Mouse (Mus musculus): ENCODE data around the gene Fam160b1. TPM values are rescaled to one million over a fixed set of nuclear protein-coding genes. Genes with fewer than 3 reads are reported as not detected.
A peak's percentile ranks its signal among the peaks of the same experiment; 100 is the strongest.

Fam160b1 gene
- total RNA-seq, 2 experiments from 2014 or later: 18.4 to 28.7 TPM

GRCm38 (mm10) chr19:57364942-57365673 is 4.6 kb downstream of the Fam160b1 start:
- ATAC-seq (ENCODE audit: poor library complexity, severe bottlenecking): no peak

GRCm38 (mm10) chr19:57366007-57366406 is 5.5 kb downstream of the Fam160b1 start:
- ATAC-seq (ENCODE audit: poor library complexity, severe bottlenecking): no peak

- peak; percentile 53 for ATAC-seq (ENCODE audit: poor library complexity, severe bottlenecking)
These were observed 6.1 kb downstream of the Fam160b1 start for GRCm38 (mm10) chr19:57366626-57367025.

GRCm38 (mm10) chr19:57367201-57367600 is 6.7 kb downstream of the Fam160b1 start:
- peak; percentile 88 for ATAC-seq (ENCODE audit: poor library complexity, severe bottlenecking)

- no peak for ATAC-seq (ENCODE audit: poor library complexity, severe bottlenecking)
These were observed 7.4 kb downstream of the Fam160b1 start for GRCm38 (mm10) chr19:57367849-57368387.

GRCm38 (mm10) chr19:57373276-57373811 is 12.9 kb downstream of the Fam160b1 start:
- no peak for ATAC-seq (ENCODE audit: poor library complexity, severe bottlenecking)

GRCm38 (mm10) chr19:57375161-57375560 is 14.7 kb downstream of the Fam160b1 start:
- no peak for ATAC-seq (ENCODE audit: poor library complexity, severe bottlenecking)

GRCm38 (mm10) chr19:57375746-57376145 is 15.3 kb downstream of the Fam160b1 start:
- no peak for ATAC-seq (ENCODE audit: poor library complexity, severe bottlenecking)

GRCm38 (mm10) chr19:57377043-57377703 is 16.7 kb downstream of the Fam160b1 start:
- ATAC-seq (ENCODE audit: poor library complexity, severe bottlenecking): no peak

- no peak for ATAC-seq (ENCODE audit: poor library complexity, severe bottlenecking)
These were observed 25.8 kb downstream of the Fam160b1 start for GRCm38 (mm10) chr19:57386176-57386693.

GRCm38 (mm10) chr19:57391545-57391944 is 31.1 kb downstream of the Fam160b1 start:
- no peak for ATAC-seq (ENCODE audit: poor library complexity, severe bottlenecking)

GRCm38 (mm10) chr19:57393357-57393957 is 33.0 kb downstream of the Fam160b1 start:
- peak; percentile 79 for ATAC-seq (ENCODE audit: poor library complexity, severe bottlenecking)

GRCm38 (mm10) chr19:57396609-57397008 is 36.1 kb downstream of the Fam160b1 start:
- no peak for ATAC-seq (ENCODE audit: poor library complexity, severe bottlenecking)

GRCm38 (mm10) chr19:57402364-57402763 is 41.9 kb downstream of the Fam160b1 start:
- no peak for ATAC-seq (ENCODE audit: poor library complexity, severe bottlenecking)

GRCm38 (mm10) chr19:57403700-57404501 is 43.4 kb downstream of the Fam160b1 start:
- ATAC-seq (ENCODE audit: poor library complexity, severe bottlenecking): peak; percentile 91

GRCm38 (mm10) chr19:57404502-57404848 is 44.0 kb downstream of the Fam160b1 start:
- no peak for ATAC-seq (ENCODE audit: poor library complexity, severe bottlenecking)

GRCm38 (mm10) chr19:57407947-57408346 is 47.5 kb downstream of the Fam160b1 start:
- ATAC-seq (ENCODE audit: poor library complexity, severe bottlenecking): no peak

- peak; percentile 52 for ATAC-seq (ENCODE audit: poor library complexity, severe bottlenecking)
These were observed 51.1 kb downstream of the Fam160b1 start for GRCm38 (mm10) chr19:57411375-57412196.

GRCm38 (mm10) chr19:57413170-57413569 is 52.7 kb downstream of the Fam160b1 start:
- no peak for ATAC-seq (ENCODE audit: poor library complexity, severe bottlenecking)
